Mouse (Mus musculus): ENCODE data around the gene Gcc2.
"Not testable (repeated sequence)": the region's sequence is repeated elsewhere in the genome, so short reads cannot be mapped to it uniquely, and the experiment has no call there.

Gene Gcc2

DNA sequence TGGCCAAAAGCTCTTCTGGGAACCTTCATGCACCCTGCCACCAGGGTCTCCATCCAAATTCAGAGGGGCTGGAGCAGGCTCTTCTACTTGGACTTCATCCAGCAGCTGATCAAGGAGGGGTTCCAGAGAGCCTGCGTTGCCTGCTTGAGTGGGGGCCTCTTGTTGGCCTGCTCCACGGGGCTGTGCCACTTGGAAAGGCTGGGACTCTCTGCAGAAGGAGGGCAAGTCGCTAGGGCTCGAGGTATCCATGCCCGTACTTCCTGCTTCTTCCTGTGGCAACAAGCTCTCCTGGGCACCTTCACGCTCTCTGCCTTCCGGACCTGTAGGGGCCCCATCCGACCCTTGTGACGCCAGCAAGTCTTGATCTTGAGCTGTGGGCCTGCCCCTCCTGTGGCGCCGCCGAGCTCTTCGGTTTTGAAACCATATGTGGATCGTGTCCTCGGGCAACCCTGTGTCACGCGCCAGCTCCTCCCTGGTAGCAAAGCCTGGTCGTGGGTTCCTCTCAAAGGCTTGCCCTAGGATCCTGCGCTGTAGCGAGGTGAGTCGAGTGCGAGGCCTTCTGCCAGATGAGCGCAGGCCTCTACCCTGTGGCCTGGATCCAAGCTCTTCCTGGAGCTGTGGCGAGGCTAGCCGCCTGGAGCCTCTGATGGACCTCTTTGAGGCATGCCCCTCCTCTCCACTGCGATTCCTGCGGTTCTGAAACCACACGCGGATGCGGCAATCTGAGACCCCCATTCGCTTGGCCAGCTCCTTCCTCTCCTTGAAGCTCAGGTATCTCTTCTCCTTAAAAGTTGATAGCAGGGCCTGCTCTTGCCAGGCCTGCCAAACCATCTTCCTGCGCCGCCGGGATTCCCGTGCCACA is 23.3 kb upstream of the Gcc2 start:
- peak; percentile 100 for DNase-seq (ENCODE audit: low spot score)

DNA sequence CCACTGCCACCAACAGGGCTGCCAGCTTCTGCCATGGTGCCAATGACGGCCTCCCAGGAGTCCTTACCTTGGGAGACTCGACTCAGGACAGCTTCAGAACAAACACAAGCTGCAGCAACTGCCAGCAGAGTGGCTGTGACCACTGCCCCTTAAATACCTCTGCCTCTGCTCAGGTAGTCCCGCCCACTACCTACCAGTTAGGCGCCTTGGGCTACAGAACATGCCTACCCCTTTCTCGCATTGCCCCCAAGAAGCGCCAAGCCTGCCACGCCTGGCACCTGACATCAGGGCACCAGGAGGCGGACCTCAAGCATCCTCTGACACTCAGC is 22.7 kb upstream of the Gcc2 start, which contains the start of gene Duxf3:
Gene Duxf3, minus strand, starts transcription at position 35 of the 329 bp plus-strand sequence.
- DNase-seq (ENCODE audit: low spot score) = peak; percentile 68

DNA sequence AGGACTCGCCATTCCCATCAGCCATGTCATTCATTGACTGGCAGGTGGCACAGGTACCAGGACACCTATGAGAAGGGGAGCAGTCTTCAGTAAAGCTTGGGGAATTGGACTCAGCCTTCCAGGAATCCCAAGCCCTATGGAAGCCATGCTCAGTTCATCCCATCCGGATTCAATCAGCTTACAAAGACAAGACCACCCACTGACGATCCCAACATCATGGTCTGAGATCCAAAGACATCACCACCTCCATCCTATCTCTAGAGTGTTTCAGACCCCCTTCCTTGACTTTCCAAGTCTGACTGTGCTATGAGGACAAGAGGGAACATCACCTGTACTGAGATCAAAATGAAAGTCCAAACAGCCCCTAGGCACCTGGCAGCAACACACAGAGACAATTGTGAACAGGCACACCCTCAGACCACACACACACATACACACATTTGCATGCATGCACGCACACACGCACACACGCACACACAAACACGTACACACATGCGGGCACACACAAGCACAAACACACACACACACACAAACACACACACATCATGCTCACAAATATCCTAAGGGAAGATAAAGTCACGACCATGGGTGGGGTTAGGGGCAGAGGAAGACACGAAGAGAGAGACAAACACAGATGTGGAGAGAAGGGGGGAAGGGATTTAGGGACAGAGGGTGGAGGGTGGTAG is 22.1 kb upstream of the Gcc2 start:
- not testable (repeated sequence) for DNase-seq (ENCODE audit: low spot score)

DNA sequence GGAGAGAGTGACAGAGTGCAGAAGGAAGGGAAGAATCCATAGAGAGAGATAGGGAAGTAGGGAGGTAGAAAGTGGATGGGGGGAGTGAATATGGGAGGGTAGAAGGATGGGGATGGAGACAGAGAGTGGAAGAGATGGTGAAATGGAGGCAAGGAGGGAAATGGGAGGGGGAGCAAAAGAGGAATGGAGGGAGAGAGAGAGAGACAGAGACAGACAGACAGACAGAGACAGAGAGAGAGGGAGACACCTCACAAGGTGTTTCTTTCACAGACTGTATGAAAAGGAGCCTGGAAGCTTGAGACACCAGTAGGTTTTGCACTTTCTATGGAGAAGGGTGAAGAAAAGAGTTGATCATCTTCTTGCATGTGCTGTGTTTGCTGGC is 21.6 kb upstream of the Gcc2 start:
- not testable (repeated sequence) for DNase-seq (ENCODE audit: low spot score)

DNA sequence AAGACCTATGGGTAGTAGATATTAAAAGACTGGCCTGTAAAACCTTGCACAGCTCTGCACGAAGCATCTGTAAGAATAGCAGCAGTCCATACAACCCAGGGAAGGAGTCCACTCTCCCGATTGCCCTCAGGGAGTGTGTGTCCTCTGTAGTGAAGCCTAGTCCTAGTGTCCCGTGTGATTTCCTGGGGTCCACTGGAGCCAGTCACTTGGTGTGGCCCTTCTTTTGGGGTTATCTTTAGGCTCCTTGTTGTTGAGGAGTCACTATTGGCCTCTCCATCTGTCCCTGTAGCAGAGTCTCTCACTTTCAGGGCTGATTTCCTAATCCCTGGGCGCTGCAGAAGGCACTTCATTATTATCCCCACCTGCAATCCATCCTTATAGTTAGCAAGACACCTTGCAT is 20.3 kb upstream of the Gcc2 start:
- not testable (repeated sequence) for DNase-seq (ENCODE audit: low spot score)

DNA sequence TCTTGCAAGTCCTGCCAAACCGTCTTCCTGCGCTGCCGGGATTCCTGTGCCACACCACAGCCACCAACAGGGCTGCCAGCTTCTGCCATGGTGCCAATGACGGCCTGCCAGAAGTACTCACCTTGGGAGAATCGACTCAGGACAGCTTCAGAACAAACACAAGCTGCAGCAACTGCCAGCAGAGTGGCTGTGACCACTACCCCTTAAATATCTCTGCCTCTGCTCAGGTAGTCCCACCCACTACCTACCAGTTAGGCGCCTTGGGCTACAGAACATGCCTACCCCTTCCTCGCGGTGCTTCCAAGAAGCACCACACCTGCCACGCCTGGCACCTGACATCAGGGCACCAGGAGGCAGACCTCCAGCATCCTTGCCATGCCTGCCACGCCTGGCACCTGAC is 18.7 kb upstream of the Gcc2 start, which contains the start of gene Gm4981:
Gene Gm4981, minus strand, starts transcription at position 89 of the 400 bp plus-strand sequence.
- no peak for DNase-seq (ENCODE audit: low spot score)

DNA sequence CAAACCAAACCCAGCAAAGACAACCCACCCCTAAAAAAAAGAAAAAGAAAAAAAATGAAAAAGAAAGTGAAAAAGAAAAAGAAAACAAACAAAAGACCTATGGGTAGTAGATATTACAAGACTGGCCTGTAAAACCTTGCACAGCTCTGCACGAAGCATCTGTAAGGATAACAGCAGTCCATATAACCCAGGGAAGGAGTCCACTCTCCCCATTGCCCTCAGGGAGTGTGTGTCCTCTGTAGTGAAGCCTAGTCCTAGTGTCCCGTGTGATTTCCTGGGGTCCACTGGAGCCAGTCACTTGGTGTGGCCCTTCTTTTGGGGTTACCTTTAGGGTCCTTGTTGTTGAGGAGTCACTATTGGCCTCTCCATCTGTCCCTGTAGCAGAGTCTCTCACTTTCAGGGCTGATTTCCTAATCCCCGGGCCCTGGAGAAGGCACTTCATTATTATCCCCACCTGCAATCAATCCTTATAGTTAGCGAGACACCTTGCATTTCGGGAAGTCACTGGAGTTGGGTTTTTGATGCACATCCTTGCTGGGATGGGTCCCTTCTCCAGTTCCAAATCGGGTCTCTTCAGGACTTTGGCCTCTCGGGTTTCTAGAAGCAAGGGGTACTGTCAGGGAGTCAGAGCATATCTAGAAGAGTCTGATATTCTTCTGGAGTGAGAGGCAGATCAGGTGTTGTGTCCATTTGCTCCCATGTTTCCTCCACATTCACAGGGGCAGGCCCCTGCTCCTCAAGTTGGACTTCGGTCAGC is 16.1 kb upstream of the Gcc2 start:
- peak; percentile 83 for DNase-seq (ENCODE audit: low spot score)

DNA sequence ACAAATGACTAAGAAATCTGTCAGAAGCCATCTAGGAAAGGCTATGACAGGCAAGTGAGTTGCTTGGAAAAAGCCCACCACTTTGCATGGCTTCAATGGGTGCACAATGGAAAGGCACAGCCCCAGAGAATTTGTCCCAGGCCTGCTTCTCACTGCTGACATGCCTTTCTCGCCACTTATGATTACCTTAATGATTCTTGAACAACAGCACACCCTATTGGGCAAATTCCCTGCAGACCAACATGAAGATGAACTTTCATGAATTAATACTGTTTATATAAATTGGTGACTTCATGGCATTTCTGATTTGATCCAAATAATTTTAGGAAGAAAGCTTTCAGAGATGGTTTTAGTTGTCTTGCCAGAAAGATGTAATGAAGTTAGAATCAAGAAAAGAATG is 5.8 kb upstream of the Gcc2 start:
- no peak for DNase-seq (ENCODE audit: low spot score)

DNA sequence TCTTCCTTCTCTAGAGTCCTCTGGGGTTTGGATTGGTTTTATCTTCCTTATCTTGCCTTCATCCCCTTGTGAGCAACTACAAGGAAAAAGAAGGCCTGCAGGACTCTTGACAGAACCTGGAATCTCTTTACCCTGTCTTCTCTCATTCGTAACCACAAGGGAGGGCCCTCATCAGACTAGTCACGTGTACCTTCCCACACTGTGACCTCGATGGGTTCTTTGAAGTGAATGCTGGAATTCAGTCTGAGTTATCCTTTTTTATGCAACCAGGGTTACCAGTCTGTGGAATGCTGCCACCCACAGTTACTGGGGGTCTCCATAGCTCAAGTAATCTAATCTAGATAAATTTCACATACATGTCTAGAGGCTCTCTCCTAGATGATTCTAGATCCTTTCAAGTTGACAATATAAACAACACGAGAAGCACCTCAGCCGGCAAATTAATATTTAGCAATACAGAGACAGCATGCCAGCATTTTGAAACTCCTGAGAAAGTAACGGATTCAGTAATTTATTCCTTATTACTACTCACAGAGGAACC is 592 bp upstream of the Gcc2 start:
- DNase-seq (ENCODE audit: low spot score) = no peak

DNA sequence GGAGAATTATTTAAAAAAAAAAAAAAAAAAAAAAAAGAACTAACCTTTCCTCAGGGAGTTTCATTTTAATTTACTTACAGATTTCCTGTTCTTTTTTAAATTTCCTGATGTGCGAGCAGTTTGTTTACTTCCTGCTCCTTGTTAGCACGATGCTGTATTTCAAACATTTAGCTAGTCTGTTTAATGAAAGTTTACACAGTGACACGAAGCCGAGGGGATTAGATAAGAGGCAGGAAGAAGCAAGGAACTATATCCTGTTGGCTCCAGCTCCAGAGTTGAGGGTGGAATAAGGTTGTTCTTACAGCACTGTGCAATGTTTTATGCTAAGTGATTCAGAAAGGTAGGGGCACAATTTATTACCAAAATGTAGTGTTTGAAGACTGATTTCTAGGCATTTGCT is 657 bp downstream of the Gcc2 start:
- DNase-seq (ENCODE audit: low spot score) = no peak

DNA sequence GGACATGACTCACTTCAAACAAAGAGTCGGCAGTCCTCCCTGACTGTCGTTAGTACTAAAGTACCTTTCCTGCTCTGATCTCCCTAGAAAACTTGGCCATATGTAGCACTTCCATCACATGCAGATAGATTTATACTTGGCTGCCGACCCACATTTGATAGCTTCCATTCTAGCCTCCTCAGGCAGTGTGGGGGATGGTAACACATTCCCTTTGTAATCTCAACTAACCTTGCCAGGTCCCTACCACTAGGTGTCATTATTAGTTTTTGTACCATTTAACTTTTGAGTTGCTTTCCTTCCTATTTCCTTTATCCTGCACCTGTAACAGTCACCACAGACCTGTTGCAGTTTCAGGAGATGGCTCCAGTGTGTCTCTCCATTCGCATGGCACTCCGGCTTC is 3.2 kb downstream of the Gcc2 start:
- no peak for DNase-seq (ENCODE audit: low spot score)

DNA sequence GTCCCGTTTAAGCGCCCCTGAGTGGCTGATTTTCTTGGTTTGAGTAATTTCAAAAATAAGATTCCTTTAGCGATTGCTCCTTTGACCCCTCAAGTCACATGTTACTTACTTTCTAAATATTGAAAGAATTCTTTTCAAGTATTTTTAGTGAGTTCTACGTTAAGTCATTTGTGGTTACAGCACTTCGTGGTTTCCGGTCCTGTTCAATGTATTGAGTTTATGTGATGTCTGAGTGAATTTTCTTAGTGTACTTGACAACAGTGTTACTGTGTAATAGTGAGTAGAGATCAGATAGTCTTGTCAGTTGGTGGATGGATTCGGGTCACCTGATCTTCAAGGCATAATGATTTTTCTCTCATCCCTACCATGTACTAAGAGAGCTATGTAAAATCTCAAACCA is 26.9 kb downstream of the Gcc2 start:
- DNase-seq (ENCODE audit: low spot score) = no peak

DNA sequence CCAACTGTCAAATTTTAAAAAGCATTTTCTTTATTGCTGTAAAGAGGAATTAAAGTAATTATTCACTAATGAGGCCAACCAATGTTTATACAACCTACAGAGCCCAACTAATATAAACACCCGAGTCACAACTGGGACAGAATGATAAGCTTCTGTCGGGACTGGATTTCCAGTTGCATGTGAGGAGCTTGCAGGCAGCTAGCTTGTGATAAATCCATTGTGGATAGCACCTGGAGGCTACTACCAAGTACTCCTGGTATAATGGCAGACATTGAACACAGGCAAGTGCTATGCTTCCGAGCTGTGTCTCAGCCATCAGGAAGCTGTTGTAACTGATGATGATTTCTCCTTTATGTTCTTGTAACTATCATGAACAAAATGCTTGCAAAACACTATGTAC is 35.4 kb downstream of the Gcc2 start:
- DNase-seq (ENCODE audit: low spot score) = no peak

DNA sequence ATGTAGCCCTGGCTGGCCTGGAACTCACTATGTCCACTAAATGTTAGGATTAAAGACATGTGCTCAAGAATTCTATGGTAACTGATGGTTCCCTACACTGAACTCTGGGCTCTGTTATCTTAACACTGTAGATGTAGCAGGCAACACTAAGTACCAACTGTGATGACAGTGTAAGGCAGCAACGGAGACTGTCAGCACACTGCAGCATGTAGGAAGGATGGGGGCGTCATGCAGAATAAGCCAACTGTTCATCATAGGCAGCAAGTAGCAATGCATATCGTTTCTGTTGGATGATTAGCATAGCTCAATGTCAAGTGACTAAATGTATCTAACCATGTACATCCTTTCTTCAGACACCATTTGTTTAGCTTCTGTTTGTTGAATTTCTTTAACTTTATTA is 38.9 kb downstream of the Gcc2 start:
- no peak for DNase-seq (ENCODE audit: low spot score)

DNA sequence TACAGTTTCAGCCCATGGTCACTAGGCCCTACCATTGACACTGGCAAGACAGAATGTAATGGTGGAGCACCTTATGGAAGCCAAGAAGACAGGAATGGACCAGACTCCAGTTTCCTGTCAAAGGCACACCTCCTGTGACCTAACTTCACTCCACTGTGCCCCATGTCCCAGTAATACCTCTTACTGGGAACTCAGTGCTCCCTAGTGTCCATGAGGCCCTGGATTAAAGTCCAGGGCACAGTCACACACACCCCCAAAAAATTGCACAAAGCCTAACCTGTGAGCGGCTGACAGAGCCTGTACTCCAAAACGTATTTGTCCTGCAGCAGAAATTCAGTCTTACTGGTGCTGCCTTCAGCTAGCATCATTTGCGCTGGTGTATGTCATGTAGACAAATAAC is 40.3 kb downstream of the Gcc2 start:
- DNase-seq (ENCODE audit: low spot score) = no peak

DNA sequence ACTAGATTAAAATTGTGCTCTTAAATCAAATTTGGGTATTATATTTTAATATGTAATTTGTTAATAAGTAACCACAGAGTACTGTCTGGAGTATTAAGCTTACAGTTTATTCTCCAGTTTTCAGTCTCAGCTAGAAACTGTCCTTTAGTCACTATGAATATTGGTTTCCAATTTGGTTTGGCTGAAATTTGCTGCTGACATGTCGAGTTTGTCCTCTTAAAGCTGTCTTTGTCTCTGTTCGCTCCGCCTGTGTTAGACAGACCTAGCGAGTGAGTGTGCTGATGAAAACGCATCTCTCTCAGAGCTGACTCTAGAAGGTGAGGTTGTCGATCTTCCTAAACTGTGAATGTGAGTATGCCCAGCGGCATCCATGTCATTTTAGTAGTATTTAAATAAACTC is 49.7 kb downstream of the Gcc2 start:
- DNase-seq (ENCODE audit: low spot score) = no peak

DNA sequence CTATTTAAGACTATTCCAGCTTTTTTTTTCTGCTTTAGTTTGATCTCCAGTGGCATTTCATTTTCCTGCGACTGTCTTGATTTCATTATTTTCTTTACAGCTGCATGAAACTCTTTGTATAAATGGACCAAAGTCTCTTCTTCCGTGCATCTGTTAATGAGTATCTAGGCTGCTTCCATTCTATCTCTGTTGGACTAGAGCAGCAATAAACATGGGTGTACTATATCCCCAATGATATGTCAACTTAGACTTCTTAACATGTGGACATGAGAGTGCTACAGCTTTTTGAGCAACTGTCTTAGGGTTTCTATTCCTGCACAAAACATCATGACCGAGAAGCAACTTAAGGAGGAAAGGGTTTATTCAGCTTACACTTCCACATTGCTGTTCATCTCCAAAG is 51.6 kb downstream of the Gcc2 start:
- no peak for DNase-seq (ENCODE audit: low spot score)

DNA sequence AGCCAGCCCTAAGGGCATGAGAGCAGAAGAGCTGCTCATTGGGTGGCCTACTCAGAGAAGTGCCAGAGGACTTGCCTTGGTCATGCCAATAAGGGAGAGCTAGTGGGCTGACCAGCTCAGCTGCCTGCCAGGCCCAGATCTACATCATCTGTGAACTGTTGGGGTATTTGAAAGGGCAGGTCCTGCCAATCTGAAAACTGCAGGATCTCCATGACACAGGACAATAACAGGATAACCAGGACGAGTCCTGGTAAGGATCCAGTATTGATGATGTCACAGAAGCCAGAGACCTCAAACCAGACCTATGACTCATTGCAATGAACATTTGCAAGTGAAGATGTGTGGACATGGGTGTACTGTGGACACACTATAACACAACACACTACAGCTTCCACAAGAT is 55.5 kb downstream of the Gcc2 start:
- DNase-seq (ENCODE audit: low spot score) = no peak

DNA sequence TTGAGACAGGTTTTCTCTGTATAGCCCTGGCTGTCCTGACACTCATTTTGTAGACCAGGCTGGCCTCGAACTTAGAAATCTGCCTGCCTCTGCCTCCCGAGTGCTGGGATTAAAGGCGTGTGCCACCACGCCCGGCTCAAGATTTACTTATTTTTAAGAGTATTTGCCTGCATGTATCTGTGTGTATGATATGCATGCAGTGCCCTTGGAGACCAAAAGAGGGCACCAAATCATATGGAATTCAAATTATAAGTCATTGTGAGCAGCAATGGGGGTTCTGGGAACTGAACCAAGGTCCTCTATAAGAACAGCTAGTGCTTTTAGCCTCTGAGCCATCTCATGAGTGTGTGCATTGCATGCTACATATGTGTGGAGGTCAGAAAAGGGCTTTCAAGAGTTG is 57.6 kb downstream of the Gcc2 start:
- no peak for DNase-seq (ENCODE audit: low spot score)

DNA sequence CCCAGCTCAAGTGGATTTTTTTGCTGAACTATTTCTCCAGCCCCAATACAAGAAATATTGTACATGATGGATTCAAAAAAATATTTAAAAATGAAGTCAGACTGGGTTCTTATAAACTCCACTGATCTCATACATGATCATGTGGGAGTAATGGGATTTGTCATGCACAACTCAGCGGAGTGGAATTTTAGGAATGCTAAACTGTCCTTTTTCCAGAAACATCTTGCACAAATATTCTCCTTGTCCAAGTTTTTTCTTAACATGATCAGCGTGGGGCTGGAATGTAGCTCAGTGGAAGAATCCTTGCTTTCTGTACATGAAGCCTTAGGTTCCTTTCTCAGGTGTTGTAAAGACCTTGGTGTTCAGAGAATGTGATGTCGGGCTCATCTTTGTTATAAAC is 65.6 kb downstream of the Gcc2 start:
- no peak for DNase-seq (ENCODE audit: low spot score)

DNA sequence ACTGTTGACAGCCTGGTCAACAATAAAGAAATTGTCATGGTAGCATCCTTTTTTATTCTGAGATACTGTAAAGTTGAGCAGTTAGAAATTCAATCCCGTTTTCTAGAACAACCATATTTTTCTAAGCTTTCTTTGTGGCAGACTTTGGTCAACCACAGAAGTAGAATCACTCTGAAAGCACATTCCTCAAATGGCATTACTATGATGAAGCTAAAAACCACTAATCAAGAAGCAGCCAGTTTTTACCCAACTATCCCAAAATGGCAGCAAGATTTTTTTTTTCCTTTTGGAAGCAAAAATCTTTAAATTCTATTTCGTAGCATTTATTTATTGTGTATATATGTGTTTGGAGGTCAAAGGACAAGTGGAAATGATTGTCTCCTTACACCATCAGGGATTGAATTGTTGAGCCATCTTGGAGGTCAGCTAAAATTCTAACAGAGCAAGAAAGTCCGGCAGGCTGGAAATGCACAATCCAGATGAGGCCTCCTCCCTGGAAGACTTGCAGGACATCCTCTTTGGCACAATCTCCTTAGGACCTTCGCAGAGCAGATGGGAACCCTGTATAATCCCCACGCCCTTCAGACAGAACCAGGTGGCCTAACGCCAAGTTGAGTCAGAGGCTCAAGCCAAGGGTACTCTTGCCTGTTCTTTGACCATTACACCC is 67.2 kb downstream of the Gcc2 start:
- no peak for DNase-seq (ENCODE audit: low spot score)
